9 mouse cellular contexts compared by ENCODE assay signal in genomic region chr9:113706108-113706507, GRCm38 (mm10). TPM values are rescaled to one million over a fixed set of nuclear protein-coding genes. Genes with fewer than 3 reads are reported as not detected.
DNase-seq lines count a peak whose midpoint lies in the region; ATAC-seq and TF ChIP-seq lines count a peak whose summit lies in the region.
"Had no signal": no experiment of that assay in that cellular context is flagged by ENCODE, and none has a peak within 500 bp of the region (broad histone marks: within the 10 kb centered on the region; RNA-seq: fewer than 3 reads in every experiment).

No protein-coding gene starts in this region.

- no peak for TF ChIP-seq CTCF in cerebellum, adult 2 months (IDR thresholded peaks at IDR 0.05; ENCODE audit: borderline replicate concordance, insufficient read depth, low read depth, low read length)

- no peak for TF ChIP-seq POLR2A in cerebellum, adult 2 months (IDR thresholded peaks at IDR 0.05; ENCODE audit: borderline replicate concordance, insufficient read depth, low read length)

- DNase-seq in cerebellum, adult 2 months = no peak
- DNase-seq in cerebellum, postnatal 4 days (ENCODE audit: low spot score in 2 of 2) = no peak
- DNase-seq in thymus, postnatal 25 days = peak; percentile 15
- no peak for DNase-seq in thymus, postnatal 10 days (ENCODE audit: low spot score in 2 of 2)
- DNase-seq in liver, embryonic 13.5 days = no peak
- no peak for DNase-seq in layer of hippocampus, postnatal 14 days (ENCODE audit: low spot score in 2 of 2)
- no peak for DNase-seq in frontal cortex, postnatal 36 days (ENCODE audit: low spot score in 2 of 2)
- DNase-seq in cerebellum, adult 11-12 months = no peak
- DNase-seq: gastrocnemius, postnatal 10 days had no signal

- no peak overlapping the region for H3K27ac ChIP-seq in cerebellum, adult 2 months (ENCODE audit: insufficient read depth, low read length)
- H3K27ac ChIP-seq in liver, embryonic 13.5 days = no peak overlapping the region

- H3K4me3 ChIP-seq in cerebellum, adult 2 months (replicated peaks; ENCODE audit: insufficient read depth, low read depth, low read length) = peak overlapping the region; percentile 97
- peak overlapping the region; percentile 99 for H3K4me3 ChIP-seq in liver, embryonic 13.5 days (replicated peaks)

- peaks cover 2% of the 10 kb centered on the region; the same call in 1 of the 2 replicates for H3K4me1 ChIP-seq in cerebellum, adult 2 months (ENCODE audit: control insufficient read depth, insufficient read depth, low read length)
- H3K4me1 ChIP-seq in liver, embryonic 13.5 days (replicated peaks) = peaks cover 62% of the 10 kb centered on the region

- H3K9ac ChIP-seq in liver, embryonic 13.5 days = peak overlapping the region; percentile 93

- ATAC-seq in liver, embryonic 13.5 days (ENCODE audit: low read depth) = no peak

- H3K27me3 ChIP-seq in cerebellum, adult 2 months (ENCODE audit: control insufficient read depth, insufficient read depth, low read length) = no peaks in the 10 kb centered on the region
- H3K27me3 ChIP-seq in liver, embryonic 13.5 days = no peaks in the 10 kb centered on the region

- 40% methylated on average over 2 of the region's 2 CpGs for WGBS in cerebellum, adult 2 months
- WGBS in liver, embryonic 13.5 days (ENCODE audit: insufficient replicate concordance) = 19% methylated on average over 2 of the region's 2 CpGs

- no peaks in the 10 kb centered on the region for H3K9me3 ChIP-seq in liver, embryonic 13.5 days (replicated peaks)

- H3K4me2 ChIP-seq in liver, embryonic 13.5 days = peak overlapping the region; percentile 78

- 0 out of 2 replicates have a peak, but pooled peaks cover 2% of the 10 kb centered on the region for H3K36me3 ChIP-seq in liver, embryonic 13.5 days

RNA-seq across cellular contexts. Expression of gene Pdcd6ip, which starts 2.0 kb away (rescaled TPM):
- polyA plus RNA-seq in cerebellum, adult 2 months (2012; rRNA removed) = 52.9 and 56.1 TPM in 2 replicates
- polyA plus RNA-seq in liver, embryonic 13.5 days (2015; fragmentation: Nextera tagmentation; extraction: Ambion mirVana) = 37.5 and 50.6 TPM in 2 replicates
- total RNA-seq in layer of hippocampus, postnatal 14 days (2021) = 10 to 100 TPM; 58.9 to 61.6 TPM

RNA-seq across cellular contexts. Expression of gene Clasp2, which starts 35.2 kb away (rescaled TPM):
- polyA plus RNA-seq in cerebellum, adult 2 months (2012; rRNA removed) = 145 and 149 TPM in 2 replicates
- 11.7 and 14.6 TPM in 2 replicates for polyA plus RNA-seq in liver, embryonic 13.5 days (2015; fragmentation: Nextera tagmentation; extraction: Ambion mirVana)
- 100 to 1,000 TPM; 254 to 274 TPM for total RNA-seq in layer of hippocampus, postnatal 14 days (2021)
